Mouse (Mus musculus) E14TG2a.4 (cell line): ENCODE results near the gene Slc35c2.
A peak's percentile ranks its signal among the peaks of the same experiment; 100 is the strongest.

Experiments used
- H3K27me3 ChIP-seq: 2 replicates; pipeline ENCODE4 v1.6.1; 2014; ENCODE audit warnings: low read length, control low read depth; ENCODE audit not compliant: insufficient read depth
- H3K36me3 ChIP-seq: 2 replicates; pipeline ENCODE4 v1.6.1; 2014; ENCODE audit warnings: low read length, control low read depth; ENCODE audit not compliant: insufficient read depth
- H3K4me1 ChIP-seq: replicated peaks from 2 replicates; pipeline ENCODE4 v1.6.1; 2014; ENCODE audit warnings: low read depth, low read length, control low read depth
- H3K4me3 ChIP-seq: replicated peaks from 2 replicates; pipeline ENCODE4 v1.5.1; 2014; ENCODE audit warnings: mild to moderate bottlenecking, low read length
- H3K9me3 ChIP-seq: 2 replicates; pipeline ENCODE4 v1.6.1; 2014; ENCODE audit warnings: low read length, control low read depth
- CTCF ChIP-seq: conservative IDR thresholded peaks from 2 replicates; pipeline ENCODE4 v1.5.1; 2014; ENCODE audit warnings: low read length
- NANOG ChIP-seq: IDR thresholded peaks from 2 replicates; pipeline ENCODE4 v1.6.1; 2014; ENCODE audit warnings: borderline replicate concordance, low read length, mixed read lengths
- POU5F1 ChIP-seq: IDR thresholded peaks from 2 replicates; pipeline ENCODE4 v1.6.1; 2014; ENCODE audit warnings: low read length, borderline replicate concordance

Gene Slc35c2

GRCm38 (mm10) chr2:165325521-165326303, 38.0 kb upstream of the Slc35c2 start:
- TF ChIP-seq POU5F1, result no peak
- no peak for TF ChIP-seq NANOG
- no peak for TF ChIP-seq CTCF
- Histone ChIP-seq H3K27me3 (peaks cover 13% of the 10 kb centered on the region), H3K4me1 (peaks cover 57% of the 10 kb centered on the region), H3K9me3 (no peaks in the 10 kb centered on the region), H3K36me3 (peaks cover 15% of the 10 kb centered on the region), H3K4me3 (peak overlapping the region; percentile 91)

- peaks cover 62% of the 10 kb centered on the region for H3K4me1 ChIP-seq
- H3K9me3 ChIP-seq, result no peaks in the 10 kb centered on the region
- peaks cover 15% of the 10 kb centered on the region for H3K36me3 ChIP-seq
- H3K4me3 ChIP-seq, result no peak overlapping the region
- no peak for TF ChIP-seq POU5F1
- TF ChIP-seq CTCF, result no peak
- TF ChIP-seq NANOG, result no peak
- H3K27me3 ChIP-seq, result 0 out of 2 replicates have a peak, but pooled peaks cover 3% of the 10 kb centered on the region
Observed at GRCm38 (mm10) chr2:165323928-165324327, 36.3 kb upstream of the Slc35c2 start.

GRCm38 (mm10) chr2:165323484-165323883, 35.8 kb upstream of the Slc35c2 start:
- no peaks in the 10 kb centered on the region for H3K9me3 ChIP-seq
- peaks cover 17% of the 10 kb centered on the region for H3K36me3 ChIP-seq
- peaks cover 64% of the 10 kb centered on the region for H3K4me1 ChIP-seq
- H3K27me3 ChIP-seq, result no peaks in the 10 kb centered on the region
- TF ChIP-seq POU5F1, result no peak
- TF ChIP-seq CTCF, result no peak
- no peak for TF ChIP-seq NANOG
- peak overlapping the region; percentile 5; the same call in 1 of the 2 replicates for H3K4me3 ChIP-seq

DNA sequence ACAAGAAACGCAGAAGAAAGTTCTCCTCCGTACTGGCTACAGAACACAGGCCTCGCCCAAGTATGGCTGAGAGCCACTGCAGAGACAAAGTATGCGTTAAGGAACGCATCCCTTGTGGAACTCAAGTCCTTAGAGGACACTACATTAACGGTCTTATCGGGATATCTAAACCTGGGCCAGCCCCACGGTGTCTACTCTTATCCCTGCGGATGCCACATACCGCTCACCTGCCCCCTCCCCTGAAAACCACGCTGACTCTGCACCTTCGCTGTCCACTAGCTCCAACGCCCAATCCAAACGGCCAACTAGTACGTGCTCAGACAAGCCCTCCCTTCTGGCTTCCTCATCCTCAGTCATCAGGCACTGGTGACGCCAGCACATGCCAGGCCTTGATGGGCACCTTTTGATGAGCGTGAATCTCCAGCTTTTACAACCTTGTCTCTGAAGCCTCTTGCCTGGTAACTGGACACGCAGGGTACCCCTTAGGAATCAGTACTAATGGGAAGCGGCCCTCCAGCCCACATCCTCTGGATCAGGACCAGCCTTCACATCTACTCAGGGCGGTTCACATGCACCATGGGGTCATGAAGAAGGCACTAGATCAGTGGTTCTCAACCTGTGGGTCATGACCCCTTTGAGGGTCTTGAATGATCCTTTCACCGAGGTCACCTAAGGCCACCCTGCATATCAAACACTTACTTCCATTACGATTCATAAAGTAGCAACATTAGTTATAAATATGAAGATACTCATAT, 34.5 kb upstream of the Slc35c2 start:
- Histone ChIP-seq H3K9me3 (no peaks in the 10 kb centered on the region), H3K36me3 (peaks cover 21% of the 10 kb centered on the region), H3K4me1 (peaks cover 75% of the 10 kb centered on the region), H3K27me3 (no peaks in the 10 kb centered on the region), H3K4me3 (peak overlapping the region; percentile 29; the same call in 1 of the 2 replicates)
- TF ChIP-seq CTCF (no peak), POU5F1 (no peak), NANOG (no peak)

DNA sequence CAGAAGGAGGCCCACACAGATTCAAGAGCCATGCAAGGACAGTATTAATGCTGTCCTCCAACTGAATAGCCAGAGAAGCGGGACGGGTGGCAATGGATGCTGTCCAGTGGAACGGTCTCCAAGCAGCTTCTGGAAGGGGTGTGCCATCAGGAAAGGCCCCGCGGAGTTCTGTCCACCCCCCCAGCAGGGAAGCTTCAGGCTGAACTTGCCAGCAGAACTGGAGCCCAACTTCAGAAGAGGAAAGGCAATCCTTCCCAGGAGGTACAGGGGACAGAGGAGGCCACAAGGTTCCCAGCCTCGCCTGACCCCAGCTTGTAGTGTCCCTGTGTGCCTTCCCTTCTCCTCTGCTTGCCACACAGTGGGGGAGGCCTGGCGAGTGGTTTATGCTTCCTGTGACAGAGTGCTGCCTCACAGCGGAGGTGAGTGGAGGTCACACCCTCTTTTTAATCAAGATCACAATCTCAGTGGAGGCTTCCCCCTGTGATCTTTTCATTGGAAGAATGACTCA, 33.8 kb upstream of the Slc35c2 start:
- no peaks in the 10 kb centered on the region for H3K27me3 ChIP-seq
- H3K4me1 ChIP-seq, result peaks cover 78% of the 10 kb centered on the region
- TF ChIP-seq NANOG (no peak), POU5F1 (no peak), CTCF (no peak)
- peak overlapping the region; percentile 29; the same call in 1 of the 2 replicates for H3K4me3 ChIP-seq
- peaks cover 22% of the 10 kb centered on the region for H3K36me3 ChIP-seq
- no peaks in the 10 kb centered on the region for H3K9me3 ChIP-seq

GRCm38 (mm10) chr2:165320531-165321150, 33.0 kb upstream of the Slc35c2 start:
- Histone ChIP-seq H3K36me3 (peaks cover 30% of the 10 kb centered on the region), H3K4me3 (no peak overlapping the region), H3K9me3 (no peaks in the 10 kb centered on the region), H3K27me3 (no peaks in the 10 kb centered on the region), H3K4me1 (peaks cover 84% of the 10 kb centered on the region)
- TF ChIP-seq CTCF (no peak), POU5F1 (no peak), NANOG (no peak)

DNA sequence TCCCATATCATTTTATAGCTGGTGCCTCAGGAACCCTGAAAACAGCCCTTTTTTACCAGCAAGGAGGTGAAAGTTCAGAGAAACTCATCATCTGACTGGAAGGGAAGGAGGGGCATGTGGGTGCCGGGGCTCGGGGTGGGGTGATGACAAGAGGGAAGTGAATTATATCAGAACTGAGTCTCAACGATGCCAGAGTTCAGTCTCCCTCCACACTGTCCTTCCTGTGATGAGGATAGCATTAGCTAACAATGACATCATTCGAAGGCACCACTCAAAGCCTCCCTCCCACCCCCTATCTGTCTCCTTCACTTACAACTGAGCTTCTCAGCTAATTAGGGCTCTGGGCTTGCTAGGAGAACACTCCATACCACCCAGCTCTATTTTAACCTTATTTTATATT, 31.8 kb upstream of the Slc35c2 start:
- H3K4me1 ChIP-seq, result peaks cover 73% of the 10 kb centered on the region
- no peaks in the 10 kb centered on the region for H3K27me3 ChIP-seq
- H3K36me3 ChIP-seq, result peaks cover 41% of the 10 kb centered on the region
- no peak overlapping the region for H3K4me3 ChIP-seq
- H3K9me3 ChIP-seq, result no peaks in the 10 kb centered on the region
- TF ChIP-seq POU5F1, result no peak
- TF ChIP-seq NANOG, result no peak
- no peak for TF ChIP-seq CTCF

GRCm38 (mm10) chr2:165318941-165319340, 31.3 kb upstream of the Slc35c2 start:
- no peaks in the 10 kb centered on the region for H3K9me3 ChIP-seq
- H3K4me1 ChIP-seq, result peaks cover 72% of the 10 kb centered on the region
- TF ChIP-seq POU5F1 (no peak), CTCF (no peak), NANOG (no peak)
- no peak overlapping the region for H3K4me3 ChIP-seq
- H3K27me3 ChIP-seq, result no peaks in the 10 kb centered on the region
- peaks cover 46% of the 10 kb centered on the region for H3K36me3 ChIP-seq
